Mouse (Mus musculus) G1E (cell line): Measurements from ENCODE around the gene Kpnb1. TPM values are rescaled to one million over a fixed set of nuclear protein-coding genes. Genes with fewer than 3 reads are reported as not detected.

Experiments used
- ATAC-seq: 2 replicates; pipeline ENCODE4 v1.8.0; 2016; ENCODE audit warnings: mild to moderate bottlenecking; ENCODE audit not compliant: insufficient number of reproducible peaks, poor library complexity, low FRiP score, severe bottlenecking; ENCODE audit errors: extremely low read depth
- DNase-seq: peaks from one replicate; pipeline ENCODE4 v3.0.0; 2012; ENCODE audit warnings: low spot score
- H3K27me3 ChIP-seq: 2 replicates; pipeline ENCODE4 v1.6.1; 2012; ENCODE audit warnings: mild to moderate bottlenecking, low read length, inconsistent platforms; ENCODE audit not compliant: insufficient read depth
- H3K36me3 ChIP-seq: replicated peaks from 2 replicates; pipeline ENCODE3; 2012; ENCODE audit warnings: mild to moderate bottlenecking, inconsistent platforms
- H3K4me1 ChIP-seq: 2 replicates; pipeline ENCODE4 v1.6.1; 2012; ENCODE audit warnings: low read depth, low read length, inconsistent platforms, mixed read lengths; ENCODE audit not compliant: insufficient read depth
- H3K4me3 ChIP-seq: 2 replicates; pipeline ENCODE4 v1.5.1; 2012; ENCODE audit warnings: low read depth, mild to moderate bottlenecking, inconsistent platforms, low read length, moderate library complexity, mixed read lengths
- H3K9me3 ChIP-seq: replicated peaks from 2 replicates; pipeline ENCODE4 v1.6.1; 2012; ENCODE audit warnings: inconsistent platforms
- CTCF ChIP-seq: IDR thresholded peaks from 2 replicates; pipeline ENCODE4 v1.5.1; 2012; ENCODE audit warnings: low read depth, low read length, inconsistent platforms, mixed read lengths
- GATA1 ChIP-seq: IDR thresholded peaks from 2 replicates; pipeline ENCODE4 v1.6.1; 2012; ENCODE audit warnings: borderline replicate concordance, low read length, inconsistent platforms, mixed read lengths
- GATA2 ChIP-seq: IDR thresholded peaks from 2 replicates; pipeline ENCODE4 v1.6.1; 2012; ENCODE audit warnings: low read depth, low read length, inconsistent platforms, borderline replicate concordance
- POLR2AphosphoS5 ChIP-seq: IDR thresholded peaks from 2 replicates; pipeline ENCODE4 v1.6.1; 2012; ENCODE audit warnings: low read depth, low read length, inconsistent platforms; ENCODE audit not compliant: insufficient replicate concordance
- TAL1 ChIP-seq: conservative IDR thresholded peaks from 2 replicates; pipeline ENCODE4 v1.6.1; 2012; ENCODE audit warnings: low read depth, low read length, inconsistent platforms, mixed read lengths
- polyA plus RNA-seq: library from polyadenylated mRNA; stranded (reverse); fragments of >175 nt; gene quantifications from 2 replicates; pipeline ENCODE4 v1.2.3, GENCODE M21; 2012
- total RNA-seq, 2 experiments: library from RNA; stranded (forward) in 1 of 2; stranded (reverse) in 1 of 2; fragments of 200-1000 nt in 1 of 2; fragments of >200 nt in 1 of 2; fragmentation: Nextera tagmentation in 1 of 2; gene quantifications; 2 replicates each; pipeline ENCODE4 v1.2.3; 2014 to 2017

The Kpnb1 gene
- total RNA-seq (2014; fragmentation: Nextera tagmentation) (328 and 346 TPM in 2 replicates), total RNA-seq (2017) (265 and 286 TPM in 2 replicates), polyA plus RNA-seq (50.5 and 51.3 TPM in 2 replicates)

- no peaks in the 10 kb centered on the region for H3K27me3 ChIP-seq
- H3K4me3 ChIP-seq, result peak within 1 kb of the TSS; percentile 82
- TF ChIP-seq TAL1 (no peak), POLR2AphosphoS5 (no peak), GATA2 (no peak)
- peaks cover 61% of the 10 kb centered on the region for H3K36me3 ChIP-seq
- peaks cover 62% of the 10 kb centered on the region for H3K4me1 ChIP-seq
- no peaks in the 10 kb centered on the region for H3K9me3 ChIP-seq
- ATAC-seq (peak; percentile 82), DNase-seq (peak; percentile 98)
These were observed at the start of gene Kpnb1 for GRCm38 (mm10) chr11:97187764-97188642. Kpnb1 (minus strand) TSS chr11:97187881.

DNA sequence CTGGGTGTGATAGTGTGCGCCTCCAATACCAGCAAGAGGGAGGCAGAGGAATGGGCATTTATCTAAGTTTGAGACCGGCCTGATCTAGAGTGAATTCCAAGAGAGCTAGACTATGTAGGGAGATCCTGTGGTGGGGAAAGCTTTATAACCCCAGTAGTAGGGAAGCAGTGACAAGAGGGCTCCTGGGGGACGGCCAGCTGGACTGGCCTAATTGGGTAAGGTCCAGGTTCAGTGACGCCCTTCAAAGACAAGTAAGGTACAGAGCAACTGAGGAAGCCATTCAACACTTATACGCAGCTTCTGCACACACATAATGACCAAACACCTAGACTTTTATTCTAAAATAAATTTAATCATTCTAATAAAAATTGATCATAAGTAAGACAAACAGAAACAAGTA is 44.8 kb upstream of the Kpnb1 start:
- TF ChIP-seq CTCF (no peak), TAL1 (no peak), GATA2 (no peak), GATA1 (no peak), POLR2AphosphoS5 (no peak)
- no peak for DNase-seq
- no peak for ATAC-seq
- Histone ChIP-seq H3K4me1 (peaks cover 2% of the 10 kb centered on the region; the same call in 1 of the 2 replicates), H3K27me3 (no peaks in the 10 kb centered on the region), H3K36me3 (peaks cover 86% of the 10 kb centered on the region), H3K4me3 (no peak overlapping the region), H3K9me3 (no peaks in the 10 kb centered on the region)

DNA sequence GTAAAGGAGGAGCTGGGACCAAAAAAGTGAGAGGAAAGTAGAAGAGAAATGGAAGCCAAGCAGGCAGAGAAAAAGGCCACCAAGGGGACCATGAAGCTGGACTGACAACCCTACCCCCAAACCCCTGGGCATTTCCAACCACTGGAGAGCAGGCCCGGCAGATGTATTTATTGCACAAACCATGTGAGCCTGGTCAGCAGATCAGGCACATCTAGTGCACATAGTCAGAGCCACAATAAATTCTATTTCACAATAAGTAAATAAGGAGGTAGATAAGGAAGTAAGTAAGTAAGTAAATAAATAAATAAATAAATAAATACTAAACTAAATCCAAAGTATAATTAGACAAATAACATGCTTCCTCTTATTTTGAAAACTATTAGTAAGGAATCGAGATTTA is 41.7 kb upstream of the Kpnb1 start:
- DNase-seq (no peak), ATAC-seq (no peak)
- Histone ChIP-seq H3K4me3 (no peak overlapping the region), H3K27me3 (no peaks in the 10 kb centered on the region), H3K9me3 (no peaks in the 10 kb centered on the region), H3K4me1 (peaks cover under 1% of the 10 kb centered on the region; the same call in 1 of the 2 replicates), H3K36me3 (peaks cover 87% of the 10 kb centered on the region)
- no peak for TF ChIP-seq GATA2
- TF ChIP-seq GATA1, result no peak
- no peak for TF ChIP-seq POLR2AphosphoS5
- no peak for TF ChIP-seq CTCF
- TF ChIP-seq TAL1, result no peak

DNA sequence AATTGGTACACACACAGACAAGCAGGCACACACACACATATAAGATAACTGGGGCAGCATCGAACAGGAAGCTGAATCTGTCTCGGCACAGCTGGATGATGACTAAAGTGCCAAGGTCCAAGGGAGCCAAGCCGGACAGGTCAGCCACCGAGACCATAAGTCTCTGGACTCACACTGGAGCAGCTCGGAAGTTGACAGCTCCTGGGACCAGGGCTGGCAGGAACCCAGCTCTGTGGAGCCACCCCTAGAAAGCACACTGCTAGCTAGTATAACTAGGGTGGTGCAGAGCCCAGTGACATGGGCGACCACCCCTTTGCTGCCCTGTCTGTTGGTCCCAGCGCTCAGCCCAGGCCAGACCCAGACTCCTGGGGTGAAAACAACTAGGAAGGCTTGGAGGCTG is 41.3 kb upstream of the Kpnb1 start:
- H3K9me3 ChIP-seq, result no peaks in the 10 kb centered on the region
- no peaks in the 10 kb centered on the region for H3K27me3 ChIP-seq
- no peak for ATAC-seq
- no peak overlapping the region for H3K4me3 ChIP-seq
- no peaks in the 10 kb centered on the region for H3K4me1 ChIP-seq
- no peak for DNase-seq
- no peak for TF ChIP-seq TAL1
- TF ChIP-seq GATA2, result no peak
- no peak for TF ChIP-seq GATA1
- no peak for TF ChIP-seq CTCF
- no peak for TF ChIP-seq POLR2AphosphoS5
- peaks cover 84% of the 10 kb centered on the region for H3K36me3 ChIP-seq

DNA sequence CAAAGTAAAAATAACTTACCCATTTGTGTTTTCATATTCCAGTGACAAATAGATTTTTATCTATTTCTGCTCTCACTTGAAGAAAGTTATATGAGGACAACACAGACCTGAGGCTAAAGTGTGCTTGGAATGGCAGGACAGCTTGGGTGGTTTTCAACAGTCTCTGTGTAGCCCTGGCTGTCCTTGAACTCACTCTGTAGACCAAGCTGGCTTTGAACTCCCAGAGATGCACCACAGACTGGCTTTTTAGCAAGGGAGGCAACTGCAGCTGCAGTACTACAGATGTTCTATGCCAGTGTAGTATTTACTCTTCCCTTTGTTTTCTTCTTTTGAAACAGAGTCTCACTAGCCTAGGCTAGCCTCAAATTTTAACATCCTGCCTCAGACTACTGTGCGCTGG is 38.5 kb upstream of the Kpnb1 start:
- Histone ChIP-seq H3K4me1 (no peaks in the 10 kb centered on the region), H3K36me3 (peaks cover 83% of the 10 kb centered on the region), H3K4me3 (no peak overlapping the region), H3K27me3 (no peaks in the 10 kb centered on the region), H3K9me3 (no peaks in the 10 kb centered on the region)
- DNase-seq (no peak), ATAC-seq (no peak)
- TF ChIP-seq GATA2 (no peak), POLR2AphosphoS5 (no peak), TAL1 (no peak)

- H3K9me3 ChIP-seq, result no peaks in the 10 kb centered on the region
- ATAC-seq, result no peak
- H3K4me1 ChIP-seq, result no peaks in the 10 kb centered on the region
- H3K27me3 ChIP-seq, result no peaks in the 10 kb centered on the region
- DNase-seq, result no peak
- no peak overlapping the region for H3K4me3 ChIP-seq
- TF ChIP-seq GATA1 (no peak), POLR2AphosphoS5 (no peak), TAL1 (no peak)
- H3K36me3 ChIP-seq, result peaks cover 83% of the 10 kb centered on the region
These were observed 35.8 kb upstream of the Kpnb1 start for GRCm38 (mm10) chr11:97223485-97223884.
